Mouse (Mus musculus) 416B (cell line): ENCODE results near the gene Fcgr4.
"Not testable (repeated sequence)": the region's sequence is repeated elsewhere in the genome, so short reads cannot be mapped to it uniquely, and the experiment has no call there.

Experiments
- DNase-seq: peaks from one replicate; pipeline ENCODE4 v3.0.0; 2011; ENCODE audit warnings: low read depth

The Fcgr4 gene

GRCm38 (mm10) chr1:171053305-171053704 is 34.6 kb downstream of the Fcgr4 start:
- peak; percentile 42 for DNase-seq

DNA sequence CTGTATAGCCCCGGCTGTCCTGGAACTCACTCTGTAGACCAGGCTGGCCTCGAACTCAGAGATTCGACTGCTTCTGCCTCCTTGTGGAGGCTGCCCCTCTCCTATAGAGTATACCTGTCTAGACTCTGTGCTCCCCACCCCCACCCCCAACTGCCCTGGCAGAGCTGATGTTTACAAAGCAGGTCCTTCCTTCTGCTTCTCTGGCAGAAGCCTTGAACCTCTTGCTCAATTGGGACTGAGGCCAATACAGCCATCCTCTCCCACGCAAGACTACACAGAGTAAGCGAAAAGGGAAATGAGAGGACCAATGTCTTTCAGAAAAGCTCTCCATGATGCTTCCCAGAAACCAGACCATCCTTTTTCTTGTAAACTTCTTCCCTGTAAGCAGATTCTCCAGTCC is 38.5 kb downstream of the Fcgr4 start:
- peak; percentile 63 for DNase-seq

- peak; percentile 93 for DNase-seq
These were observed 40.5 kb downstream of the Fcgr4 start for GRCm38 (mm10) chr1:171059203-171059602.

- DNase-seq: peak; percentile 90
These were observed 41.7 kb downstream of the Fcgr4 start for GRCm38 (mm10) chr1:171060392-171060791.

- DNase-seq: peak; percentile 85
These were observed 42.8 kb downstream of the Fcgr4 start for GRCm38 (mm10) chr1:171061566-171061965.

GRCm38 (mm10) chr1:171063569-171064490 is 45.1 kb downstream of the Fcgr4 start:
- DNase-seq: not testable (repeated sequence)

DNA sequence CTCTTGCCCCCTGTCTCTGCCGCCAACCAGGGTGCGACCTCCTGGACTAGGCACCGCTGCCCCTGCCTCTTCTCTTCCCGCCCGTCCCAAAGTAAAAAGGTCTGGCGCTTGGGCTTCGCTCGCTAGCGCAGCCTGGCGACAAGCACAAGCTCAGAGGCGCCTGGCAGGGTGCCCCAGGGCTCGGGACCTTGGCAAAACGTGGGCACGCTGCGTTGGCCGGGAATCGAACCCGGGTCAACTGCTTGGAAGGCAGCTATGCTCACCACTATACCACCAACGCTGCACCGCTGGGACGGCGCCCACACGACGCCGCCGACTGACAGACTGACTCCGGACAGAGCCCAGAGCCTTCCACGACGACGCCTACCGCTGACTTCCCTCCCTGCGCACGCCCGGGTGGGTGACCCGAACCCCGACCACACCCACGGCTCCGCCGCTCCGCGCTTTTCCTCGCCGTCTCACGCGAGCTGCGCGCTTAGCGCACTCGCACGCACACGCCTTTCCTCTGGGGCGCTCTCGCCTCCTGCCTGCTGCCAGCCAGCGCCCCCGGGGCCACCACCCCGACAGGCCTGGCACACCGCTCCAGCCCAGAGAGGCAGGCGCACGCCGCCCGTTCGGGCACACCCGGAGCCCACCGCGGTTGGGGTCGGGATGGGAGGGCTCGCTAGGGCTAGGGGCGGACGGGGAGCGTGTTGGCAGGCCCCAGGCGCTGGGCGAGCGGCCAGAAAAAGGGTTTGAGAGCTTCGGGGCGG is 45.9 kb downstream of the Fcgr4 start, which contains the start of gene Fcgr3:
Gene Fcgr3 (minus strand): TSS at position 445 of the 752 bp plus-strand sequence.
- not testable (repeated sequence) for DNase-seq

DNA sequence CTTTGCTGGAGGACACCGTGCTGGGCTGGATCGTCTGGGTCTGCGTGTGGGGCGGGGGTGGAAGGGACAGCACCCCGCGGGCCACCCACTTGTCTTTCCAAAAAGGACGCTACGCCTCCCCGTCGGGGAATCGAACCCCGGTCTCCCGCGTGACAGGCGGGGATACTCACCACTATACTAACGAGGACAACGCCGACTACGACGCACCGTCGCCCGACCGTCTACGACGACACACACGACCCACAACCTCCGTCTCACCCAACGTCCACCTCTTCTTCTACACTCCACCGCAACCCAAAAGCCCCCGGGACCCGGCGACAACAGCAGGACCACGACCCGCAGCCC is 46.5 kb downstream of the Fcgr4 start:
- DNase-seq: not testable (repeated sequence)

- not testable (repeated sequence) for DNase-seq
These were observed 47.0 kb downstream of the Fcgr4 start for GRCm38 (mm10) chr1:171065768-171066167.

GRCm38 (mm10) chr1:171066583-171066982 is 47.9 kb downstream of the Fcgr4 start:
- DNase-seq: not testable (repeated sequence)

GRCm38 (mm10) chr1:171067928-171068327 is 49.2 kb downstream of the Fcgr4 start:
- not testable (repeated sequence) for DNase-seq

DNA sequence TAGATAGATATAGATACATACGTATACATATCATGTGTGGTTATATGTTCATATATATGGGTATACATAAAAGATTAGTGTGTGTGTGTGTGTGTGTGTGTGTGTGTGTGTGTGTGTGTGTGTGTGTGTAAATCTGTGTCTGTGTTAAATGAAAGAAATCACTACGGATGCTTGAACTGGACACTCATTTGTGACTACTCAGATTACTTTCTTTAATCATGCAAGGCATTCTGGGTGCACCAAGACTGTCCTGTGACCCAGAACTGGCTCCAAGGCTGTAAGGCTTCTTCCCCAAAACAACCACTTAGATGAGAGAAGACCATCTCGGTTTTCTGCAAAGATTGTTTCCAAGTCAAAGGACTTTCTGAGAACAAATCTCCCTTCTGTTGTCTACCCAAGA is 50.8 kb downstream of the Fcgr4 start:
- not testable (repeated sequence) for DNase-seq

DNA sequence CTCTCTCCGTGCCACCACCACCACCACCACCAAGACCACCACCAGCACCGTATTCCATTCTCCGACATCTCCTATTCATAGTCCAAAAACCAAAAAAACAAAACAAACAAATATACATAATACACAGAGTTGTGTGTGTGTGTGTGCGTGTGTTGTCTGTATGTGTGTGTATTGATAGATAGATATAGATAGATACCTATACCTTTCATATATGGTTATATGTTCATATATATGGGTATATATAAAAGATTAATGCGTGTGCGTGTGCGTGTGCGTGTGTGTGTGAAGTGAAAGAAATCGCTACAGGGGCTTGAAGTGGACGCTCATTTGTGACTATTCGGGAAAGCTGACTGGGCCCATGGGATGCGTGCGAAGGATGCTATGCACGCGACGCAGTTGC is 52.2 kb downstream of the Fcgr4 start:
- not testable (repeated sequence) for DNase-seq

- not testable (repeated sequence) for DNase-seq
These were observed 53.0 kb downstream of the Fcgr4 start for GRCm38 (mm10) chr1:171071726-171072125.

- DNase-seq: not testable (repeated sequence)
These were observed 53.5 kb downstream of the Fcgr4 start for GRCm38 (mm10) chr1:171072217-171072616.

DNA sequence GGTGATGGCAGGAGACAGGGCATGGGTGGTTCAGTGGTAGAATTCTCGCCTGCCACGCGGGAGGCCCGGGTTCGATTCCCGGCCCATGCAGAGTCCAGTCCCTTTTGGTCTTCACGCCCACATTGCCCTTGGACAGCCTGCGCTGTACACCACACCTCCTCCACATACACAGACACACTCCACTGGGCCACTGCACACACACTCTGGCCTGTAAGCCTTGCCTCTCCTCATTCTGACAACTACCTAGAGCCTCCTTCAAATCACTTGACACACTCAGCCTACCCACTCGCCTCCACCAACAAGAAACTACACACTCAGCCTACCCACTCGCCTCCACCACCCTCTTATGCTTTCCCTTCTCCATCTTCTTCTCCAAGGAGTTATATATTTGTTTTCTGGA is 55.6 kb downstream of the Fcgr4 start:
- not testable (repeated sequence) for DNase-seq

DNA sequence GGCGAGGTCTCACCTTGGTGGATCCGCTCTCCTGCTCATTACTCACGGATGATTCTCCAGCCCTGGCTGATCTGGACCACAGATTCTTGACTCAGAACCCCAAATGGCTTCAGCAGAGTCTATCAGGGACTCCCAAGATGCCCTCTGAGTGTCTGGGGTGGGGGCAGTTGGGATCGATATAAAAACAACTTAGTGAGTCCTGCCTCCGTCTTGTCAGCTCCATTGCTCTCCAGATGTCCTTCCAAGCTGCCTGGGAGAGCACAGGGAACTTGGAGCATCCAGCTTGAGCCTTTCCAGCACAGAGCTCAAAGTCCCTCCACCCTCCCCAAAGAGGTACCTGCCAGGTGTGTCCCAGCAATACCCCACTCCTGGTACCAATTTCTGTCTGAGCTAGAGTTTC is 57.5 kb downstream of the Fcgr4 start:
- not testable (repeated sequence) for DNase-seq

DNA sequence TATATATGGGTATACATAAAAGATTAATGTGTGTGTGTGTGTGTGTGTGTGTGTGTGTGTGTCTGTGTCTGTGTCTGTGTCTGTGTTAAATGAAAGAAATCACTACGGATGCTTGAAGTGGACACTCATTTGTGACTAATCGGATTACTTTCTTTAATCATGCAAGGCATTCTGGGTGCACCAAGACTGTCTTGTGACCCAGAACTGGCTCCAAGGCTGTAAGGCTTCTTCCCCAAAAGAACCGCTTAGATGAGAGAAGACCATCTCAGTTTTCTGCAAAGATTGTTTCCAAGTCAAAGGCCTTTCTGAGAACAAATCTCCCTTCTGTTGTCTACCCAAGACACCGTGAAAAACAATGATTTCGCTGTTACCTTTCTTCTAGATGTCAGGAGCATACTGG is 58.5 kb downstream of the Fcgr4 start:
- not testable (repeated sequence) for DNase-seq

DNA sequence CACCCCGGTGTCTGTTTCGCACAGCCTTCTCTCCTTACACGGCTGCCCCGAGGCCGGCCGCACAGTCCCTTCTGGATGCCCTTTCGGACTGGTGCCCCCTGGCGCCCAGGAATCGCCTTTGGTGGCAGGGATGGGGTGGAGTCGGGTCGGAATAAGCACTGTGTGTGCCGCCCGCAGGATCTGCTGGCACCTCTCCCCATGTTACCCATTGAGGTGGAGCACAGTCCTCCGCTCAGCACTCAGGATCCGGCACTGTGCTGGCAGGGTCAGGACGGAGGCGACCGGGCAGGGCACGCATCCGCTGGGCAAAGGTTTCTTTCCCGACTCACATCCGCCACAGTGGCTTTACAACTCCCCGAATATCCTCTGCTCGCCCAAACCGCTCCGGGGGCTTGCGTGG is 59.2 kb downstream of the Fcgr4 start:
- DNase-seq: not testable (repeated sequence)

- DNase-seq: not testable (repeated sequence)
These were observed 59.7 kb downstream of the Fcgr4 start for GRCm38 (mm10) chr1:171078419-171078818.

GRCm38 (mm10) chr1:171079345-171079744 is 60.6 kb downstream of the Fcgr4 start:
- not testable (repeated sequence) for DNase-seq
